Mouse (Mus musculus) embryonic facial prominence, embryonic 14.5 days (tissue): ENCODE results near the gene Wipf2. TPM values are rescaled to one million over a fixed set of nuclear protein-coding genes. Genes with fewer than 3 reads are reported as not detected.

Source experiments
- ATAC-seq: fragments of 200-750 bp; cut with Nextera tagmentation; 2 replicates; pipeline ENCODE4 v1.8.0; 2017; ENCODE audit warnings: low read depth, moderate number of reproducible peaks, moderate TSS enrichment
- DNase-seq: peaks from one replicate; pipeline ENCODE4 v3.0.0-alpha.2; 2015; ENCODE audit warnings: low spot score
- H3K27ac ChIP-seq: fragments of 300-500 bp; sonication (generic); replicated peaks from 2 replicates; pipeline ENCODE4 v1.5.1; 2014; ENCODE audit warnings: low read depth, mild to moderate bottlenecking, low read length, moderate library complexity
- H3K27me3 ChIP-seq: fragments of 300-500 bp; sonication (generic); replicated peaks from 2 replicates; pipeline ENCODE4 v1.6.1; 2014; ENCODE audit warnings: low read length; ENCODE audit not compliant: control insufficient read depth, insufficient read depth
- H3K36me3 ChIP-seq: fragments of 300-500 bp; sonication (generic); 2 replicates; pipeline ENCODE4 v1.6.1; 2014; ENCODE audit warnings: low read length, mixed read lengths; ENCODE audit not compliant: control insufficient read depth, insufficient read depth
- H3K4me1 ChIP-seq: fragments of 300-500 bp; sonication (generic); 2 replicates; pipeline ENCODE4 v1.6.1; 2014; ENCODE audit warnings: antibody characterized with exemption, low read length; ENCODE audit not compliant: control insufficient read depth, insufficient read depth
- H3K4me2 ChIP-seq: fragments of 300-500 bp; sonication (generic); 2 replicates; pipeline ENCODE4 v1.6.1; 2014; ENCODE audit warnings: low read depth, mild to moderate bottlenecking, low read length, moderate library complexity, mixed read lengths
- H3K4me3 ChIP-seq: fragments of 300-500 bp; sonication (generic); 2 replicates; pipeline ENCODE4 v1.5.1; 2014; ENCODE audit warnings: low read depth, mild to moderate bottlenecking, low read length
- H3K9ac ChIP-seq: fragments of 300-500 bp; sonication (generic); 2 replicates; pipeline ENCODE4 v1.6.1; 2014; ENCODE audit warnings: low read depth, mild to moderate bottlenecking, low read length, moderate library complexity, mixed read lengths
- H3K9me3 ChIP-seq: fragments of 300-500 bp; sonication (generic); 2 replicates; pipeline ENCODE4 v1.6.1; 2016; ENCODE audit warnings: low read length; ENCODE audit not compliant: control insufficient read depth
- WGBS: fragments of 180-500 bp; shearing (Covaris S2); extraction: QIAGEN DNeasy Blood & Tissue Kit; methylation state at CpG from one replicate; pipeline ENCODE4 v1.1.7; 2014; 5-methylcytosine and 5-hydroxymethylcytosine counted together
- polyA plus RNA-seq: library from polyadenylated mRNA; unstranded; fragments of >200 nt; fragmentation: Nextera tagmentation; extraction: Ambion mirVana; gene quantifications from 2 replicates; pipeline ENCODE4 v1.2.1, GENCODE M21; 2014

The Wipf2 gene
- polyA plus RNA-seq, 1 experiment from 2014 or later, result 4.3 TPM

DNA sequence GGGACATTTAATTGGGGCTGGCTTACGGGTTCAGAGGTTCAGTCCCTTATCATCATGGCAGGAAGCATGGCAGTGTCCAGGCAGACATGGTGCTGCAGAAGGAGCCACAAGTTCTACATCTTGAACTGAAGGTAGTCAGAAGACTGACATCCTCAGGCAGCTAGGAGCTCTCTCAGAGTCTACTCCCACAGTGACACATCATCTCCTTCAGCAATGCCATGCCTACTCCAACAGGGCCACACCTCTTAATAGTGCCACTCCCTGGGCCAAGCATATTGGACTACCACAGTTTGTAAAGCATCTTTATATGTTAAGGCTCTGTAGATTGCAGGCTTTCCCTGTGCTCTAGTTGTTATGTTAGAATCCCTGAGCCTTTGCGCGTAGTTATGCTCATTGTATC, 24.3 kb downstream of the Wipf2 start:
- H3K9ac ChIP-seq, result no peak overlapping the region
- WGBS, result 98% methylated on average over 3 of the region's 3 CpGs
- peaks cover 81% of the 10 kb centered on the region for H3K36me3 ChIP-seq
- no peak for ATAC-seq
- H3K4me3 ChIP-seq, result no peak overlapping the region
- no peak overlapping the region for H3K4me2 ChIP-seq
- DNase-seq, result no peak
- H3K27me3 ChIP-seq, result no peaks in the 10 kb centered on the region
- H3K9me3 ChIP-seq, result no peaks in the 10 kb centered on the region
- H3K4me1 ChIP-seq, result no peaks in the 10 kb centered on the region
- H3K27ac ChIP-seq, result no peak overlapping the region

- Histone ChIP-seq H3K9ac (no peak overlapping the region), H3K27ac (no peak overlapping the region), H3K36me3 (peaks cover 94% of the 10 kb centered on the region), H3K9me3 (no peaks in the 10 kb centered on the region), H3K4me1 (no peaks in the 10 kb centered on the region), H3K4me2 (no peak overlapping the region), H3K4me3 (no peak overlapping the region), H3K27me3 (no peaks in the 10 kb centered on the region)
- no peak for ATAC-seq
- WGBS, result 99% methylated on average over 4 of the region's 4 CpGs
- no peak for DNase-seq
Observed at GRCm38 (mm10) chr11:98889077-98889476, 25.6 kb downstream of the Wipf2 start.

- no peak overlapping the region for H3K4me3 ChIP-seq
- WGBS, result 86% methylated on average over 5 of the region's 5 CpGs
- no peak overlapping the region for H3K4me2 ChIP-seq
- peaks cover 94% of the 10 kb centered on the region for H3K36me3 ChIP-seq
- no peak for ATAC-seq
- H3K27me3 ChIP-seq, result no peaks in the 10 kb centered on the region
- DNase-seq, result no peak
- no peak overlapping the region for H3K27ac ChIP-seq
- no peaks in the 10 kb centered on the region for H3K9me3 ChIP-seq
- H3K9ac ChIP-seq, result no peak overlapping the region
- no peaks in the 10 kb centered on the region for H3K4me1 ChIP-seq
Observed at GRCm38 (mm10) chr11:98889977-98890376, 26.5 kb downstream of the Wipf2 start.

GRCm38 (mm10) chr11:98892426-98892825, 29.0 kb downstream of the Wipf2 start:
- Histone ChIP-seq H3K27ac (0 out of 2 replicates have a peak overlapping the region, but pooled peaks have one; percentile 35), H3K4me3 (no peak overlapping the region), H3K9ac (no peak overlapping the region), H3K27me3 (no peaks in the 10 kb centered on the region), H3K4me1 (no peaks in the 10 kb centered on the region), H3K36me3 (peaks cover 92% of the 10 kb centered on the region), H3K4me2 (no peak overlapping the region), H3K9me3 (no peaks in the 10 kb centered on the region)
- no peak for DNase-seq
- WGBS, result 63% methylated on average over 5 of the region's 5 CpGs
- no peak for ATAC-seq

GRCm38 (mm10) chr11:98900529-98901125, 37.2 kb downstream of the Wipf2 start:
- no peaks in the 10 kb centered on the region for H3K9me3 ChIP-seq
- H3K4me1 ChIP-seq, result peaks cover 9% of the 10 kb centered on the region
- no peak for DNase-seq
- no peak overlapping the region for H3K4me2 ChIP-seq
- 83% methylated on average over 12 of the region's 12 CpGs for WGBS
- H3K9ac ChIP-seq, result no peak overlapping the region
- ATAC-seq, result no peak
- H3K27ac ChIP-seq, result no peak overlapping the region
- H3K36me3 ChIP-seq, result peaks cover 56% of the 10 kb centered on the region
- H3K27me3 ChIP-seq, result no peaks in the 10 kb centered on the region
- H3K4me3 ChIP-seq, result no peak overlapping the region

- Histone ChIP-seq H3K27ac (peak overlapping the region; percentile 50), H3K27me3 (no peaks in the 10 kb centered on the region), H3K4me2 (no peak overlapping the region), H3K36me3 (peaks cover 37% of the 10 kb centered on the region), H3K4me3 (no peak overlapping the region), H3K4me1 (peaks cover 9% of the 10 kb centered on the region), H3K9me3 (no peaks in the 10 kb centered on the region), H3K9ac (no peak overlapping the region)
- DNase-seq (peak; percentile 48), ATAC-seq (peak; percentile 15; the same call in 1 of the 2 replicates)
- 10% methylated on average over 10 of the region's 10 CpGs for WGBS
Observed at GRCm38 (mm10) chr11:98902621-98903245, 39.3 kb downstream of the Wipf2 start.

DNA sequence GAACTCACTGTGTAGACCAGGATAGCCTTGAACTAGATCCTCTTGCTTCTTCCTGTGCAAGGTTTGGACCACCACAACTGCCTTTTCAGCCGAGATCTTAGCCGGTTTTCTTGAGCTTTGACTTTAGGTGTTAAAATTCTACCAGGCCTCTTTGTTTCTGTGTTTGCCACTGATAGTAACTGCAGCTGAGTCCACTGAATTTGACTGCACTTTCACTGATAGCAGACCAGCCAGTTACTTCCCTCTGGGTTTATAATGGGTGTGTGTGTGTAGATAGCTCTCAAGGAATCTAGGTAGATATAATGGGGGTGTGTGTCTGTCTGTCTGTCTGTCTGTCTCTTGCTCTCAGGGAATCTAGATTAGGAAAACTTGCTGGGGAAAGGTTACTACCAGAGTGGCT, 41.1 kb downstream of the Wipf2 start:
- Histone ChIP-seq H3K9me3 (no peaks in the 10 kb centered on the region), H3K4me1 (peaks cover 18% of the 10 kb centered on the region), H3K36me3 (peaks cover 23% of the 10 kb centered on the region), H3K4me3 (no peak overlapping the region), H3K27me3 (no peaks in the 10 kb centered on the region), H3K4me2 (no peak overlapping the region), H3K27ac (no peak overlapping the region), H3K9ac (no peak overlapping the region)
- 85% methylated on average over 2 of the region's 2 CpGs for WGBS
- no peak for DNase-seq
- no peak for ATAC-seq

- Histone ChIP-seq H3K4me1 (peaks cover 18% of the 10 kb centered on the region), H3K9ac (no peak overlapping the region), H3K36me3 (peaks cover 18% of the 10 kb centered on the region), H3K27me3 (no peaks in the 10 kb centered on the region), H3K4me2 (no peak overlapping the region), H3K4me3 (no peak overlapping the region), H3K9me3 (no peaks in the 10 kb centered on the region), H3K27ac (no peak overlapping the region)
- ATAC-seq (no peak), DNase-seq (peak; percentile 61)
- WGBS, result 75% methylated on average over 7 of the region's 7 CpGs
Observed at GRCm38 (mm10) chr11:98905033-98905432, 41.6 kb downstream of the Wipf2 start.

- DNase-seq (no peak), ATAC-seq (no peak)
- Histone ChIP-seq H3K4me2 (no peak overlapping the region), H3K4me3 (no peak overlapping the region), H3K4me1 (peaks cover 18% of the 10 kb centered on the region), H3K36me3 (peaks cover 14% of the 10 kb centered on the region), H3K9me3 (no peaks in the 10 kb centered on the region), H3K27ac (no peak overlapping the region), H3K9ac (no peak overlapping the region), H3K27me3 (no peaks in the 10 kb centered on the region)
- 82% methylated on average over 4 of the region's 4 CpGs for WGBS
Observed at GRCm38 (mm10) chr11:98905583-98905982, 42.1 kb downstream of the Wipf2 start.
